Mouse (Mus musculus): ENCODE measurements at regions not wholly inside any gene's neighbourhood (a gene's known extent, or its start where the extent isn't known, plus 50 kb on each side); places are given as distances from the start of the nearest gene placed in this dataset.

DNA sequence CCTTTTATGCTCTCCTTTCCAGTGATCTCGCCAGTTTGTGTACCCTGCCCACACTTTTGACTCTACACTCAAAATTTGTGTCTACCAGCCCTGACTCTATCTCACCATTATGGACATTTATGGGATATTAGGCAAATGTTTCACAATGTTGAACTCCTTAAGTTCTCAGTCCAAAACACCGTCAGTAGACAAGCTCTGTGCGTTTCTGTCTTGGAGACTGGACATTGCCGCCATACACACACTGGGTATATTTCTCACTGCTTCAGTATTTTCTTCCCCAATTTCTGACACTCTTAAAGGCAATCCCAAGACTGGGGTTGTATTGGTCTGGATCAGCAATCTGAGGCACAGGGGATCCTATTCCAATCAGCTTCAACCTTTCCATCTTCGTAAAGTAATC lies 75.6 kb downstream of the Oxgr1 start:
- DNase-seq (ENCODE audit: low read depth, low spot score): no peak

DNA sequence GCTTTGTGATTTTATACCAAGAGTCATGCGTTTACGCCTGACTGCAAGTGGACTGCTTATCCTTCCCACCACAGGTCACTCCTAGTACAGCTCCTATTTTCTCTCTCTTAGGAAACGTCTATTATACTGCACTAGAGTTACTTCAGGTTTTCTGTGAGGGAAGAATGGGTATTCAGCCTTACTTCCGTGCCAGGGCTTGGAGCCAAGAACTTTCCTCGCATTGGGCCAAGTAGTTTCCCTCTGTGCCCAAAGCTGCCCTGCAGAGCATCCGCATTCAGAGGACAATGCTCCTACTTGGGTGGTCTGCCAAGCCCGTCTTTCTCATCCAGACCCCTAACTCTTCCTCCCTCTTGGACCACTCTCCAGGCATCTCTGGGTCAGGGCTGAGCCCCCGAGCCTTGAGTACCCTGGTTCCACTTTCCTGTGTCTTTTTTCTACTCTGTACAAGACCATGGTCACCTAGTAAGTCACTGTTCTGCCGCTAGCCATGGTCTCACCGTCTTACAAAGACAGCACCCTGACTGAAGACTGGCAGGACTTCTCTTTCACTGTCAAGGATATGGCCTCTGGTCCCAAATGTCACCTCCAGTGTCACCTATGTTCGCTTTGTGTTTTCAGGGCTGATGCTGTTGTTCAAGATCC lies 76.3 kb downstream of the Oxgr1 start:
- no peak for DNase-seq (ENCODE audit: low read depth, low spot score)

DNA sequence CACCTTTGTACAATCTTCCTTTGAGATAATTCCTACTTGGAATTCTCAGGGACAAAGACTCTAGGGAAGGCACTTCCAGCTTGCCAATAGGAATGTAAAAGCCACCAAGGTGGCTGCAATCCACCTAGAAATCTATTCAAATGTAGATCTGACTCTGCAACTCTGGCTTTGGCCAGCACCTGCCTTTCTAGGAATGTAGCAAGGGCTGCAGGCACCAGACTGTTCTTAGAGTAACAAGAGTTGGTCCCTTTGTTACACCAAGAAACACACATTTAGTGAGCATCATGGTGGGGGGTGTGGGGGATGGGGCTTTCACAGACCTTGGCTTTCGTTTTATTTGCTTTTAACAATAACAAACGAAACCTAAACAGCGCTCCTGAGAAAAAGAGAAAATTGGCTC lies 78.5 kb downstream of the Oxgr1 start:
- no peak for DNase-seq (ENCODE audit: low read depth, low spot score)

DNA sequence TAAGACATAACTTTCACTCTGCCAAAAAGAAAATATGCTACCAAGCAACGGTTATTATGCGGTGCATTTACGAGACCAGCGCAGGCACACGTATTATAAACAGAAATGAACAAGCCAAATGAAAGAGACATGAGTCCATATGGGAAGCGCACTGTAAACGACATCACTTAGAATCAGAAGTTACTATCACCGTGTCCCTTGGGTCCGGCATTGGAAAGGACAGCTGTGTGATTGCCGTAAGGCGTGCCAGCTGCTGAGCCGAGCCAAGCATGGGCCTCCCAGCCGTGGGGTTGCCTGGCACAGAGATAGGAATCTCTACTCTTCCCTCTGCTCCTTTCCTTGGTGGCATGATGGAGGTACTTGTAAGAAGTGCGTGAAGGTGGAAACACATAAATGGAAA lies 88.4 kb downstream of the Oxgr1 start:
- no peak for DNase-seq (ENCODE audit: low read depth, low spot score)

DNA sequence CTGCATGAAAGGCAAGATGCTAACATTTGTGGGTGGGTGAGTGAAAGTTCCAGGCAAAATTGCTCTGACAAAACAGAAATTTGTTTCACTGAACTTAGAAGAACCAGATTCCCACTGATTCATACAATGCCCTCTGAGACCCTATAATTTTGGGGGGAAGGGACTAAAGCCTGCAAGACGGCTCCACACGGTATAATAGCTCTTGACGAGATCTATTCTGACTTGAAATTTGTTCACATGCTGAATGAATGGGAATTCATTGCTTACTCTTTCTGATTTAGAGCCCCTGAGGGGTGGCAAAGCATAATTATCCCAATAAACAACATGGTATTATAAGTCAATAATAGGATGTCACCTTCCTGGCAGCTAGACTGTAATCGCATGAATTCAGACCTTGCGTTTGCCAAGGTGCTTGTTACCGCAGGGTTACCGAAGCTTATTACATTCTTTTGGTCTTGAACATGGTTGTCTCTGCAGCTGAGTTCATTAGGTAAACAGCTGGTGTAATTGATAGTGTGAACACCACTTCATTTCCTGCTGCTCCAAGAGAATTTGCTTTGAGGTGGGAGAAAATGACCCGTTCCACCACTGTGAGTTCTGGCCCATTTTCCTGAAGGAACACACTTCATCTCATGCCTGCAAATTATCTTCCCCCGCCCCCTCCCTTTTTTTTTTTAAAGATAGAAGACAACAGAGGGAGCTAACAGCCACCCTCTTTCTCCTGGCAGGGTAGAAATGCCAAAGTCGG lies 89.2 kb downstream of the Oxgr1 start:
- DNase-seq (ENCODE audit: low read depth, low spot score): peak; percentile 8
